Mouse (Mus musculus) liver, embryonic 15.5 days (tissue): ENCODE data around the gene Acbd6. TPM values are rescaled to one million over a fixed set of nuclear protein-coding genes. Genes with fewer than 3 reads are reported as not detected.

Experiments
- ATAC-seq: fragments of 200-750 bp; cut with Nextera tagmentation; 2 replicates; pipeline ENCODE4 v1.8.0; 2017; ENCODE audit warnings: moderate number of reproducible peaks, mild to moderate bottlenecking, moderate library complexity; ENCODE audit not compliant: insufficient read depth
- H3K27ac ChIP-seq: fragments of 300-500 bp; sonication (generic); replicated peaks from 2 replicates; pipeline ENCODE4 v1.5.1; 2015; ENCODE audit warnings: mild to moderate bottlenecking, inconsistent platforms
- H3K27me3 ChIP-seq: fragments of 300-500 bp; sonication (generic); 2 replicates; pipeline ENCODE4 v1.6.1; 2015; ENCODE audit warnings: mild to moderate bottlenecking, inconsistent platforms
- H3K36me3 ChIP-seq: fragments of 300-500 bp; sonication (generic); replicated peaks from 2 replicates; pipeline ENCODE4 v1.6.1; 2015; ENCODE audit warnings: moderate library complexity, mild to moderate bottlenecking, inconsistent platforms
- H3K4me1 ChIP-seq: fragments of 300-500 bp; sonication (generic); replicated peaks from 2 replicates; pipeline ENCODE4 v1.6.1; 2015; ENCODE audit warnings: inconsistent platforms
- H3K4me2 ChIP-seq: fragments of 300-500 bp; sonication (generic); 2 replicates; pipeline ENCODE4 v1.6.1; 2015; ENCODE audit warnings: moderate library complexity, mild to moderate bottlenecking, inconsistent platforms
- H3K4me3 ChIP-seq: fragments of 300-500 bp; sonication (generic); replicated peaks from 2 replicates; pipeline ENCODE4 v1.5.1; 2015; ENCODE audit warnings: mild to moderate bottlenecking, inconsistent platforms
- H3K9ac ChIP-seq: fragments of 300-500 bp; sonication (generic); 2 replicates; pipeline ENCODE4 v1.6.1; 2015; ENCODE audit warnings: moderate library complexity, mild to moderate bottlenecking, inconsistent platforms
- H3K9me3 ChIP-seq: fragments of 300-500 bp; sonication (generic); replicated peaks from 2 replicates; pipeline ENCODE4 v1.6.1; 2016; ENCODE audit warnings: inconsistent platforms
- WGBS: fragments of 180-500 bp; shearing (Covaris S2); methylation state at CpG from one replicate; pipeline ENCODE4 v1.1.7; 2015; ENCODE audit warnings: mixed read lengths; ENCODE audit not compliant: insufficient replicate concordance; 5-methylcytosine and 5-hydroxymethylcytosine counted together
- polyA plus RNA-seq: library from polyadenylated mRNA; unstranded; fragments of >200 nt; fragmentation: Nextera tagmentation; extraction: Ambion mirVana; gene quantifications from 2 replicates; pipeline ENCODE4 v1.2.1, GENCODE M21; 2015

Acbd6 gene
- polyA plus RNA-seq, 1 experiment from 2014 or later = 37.2 TPM

DNA sequence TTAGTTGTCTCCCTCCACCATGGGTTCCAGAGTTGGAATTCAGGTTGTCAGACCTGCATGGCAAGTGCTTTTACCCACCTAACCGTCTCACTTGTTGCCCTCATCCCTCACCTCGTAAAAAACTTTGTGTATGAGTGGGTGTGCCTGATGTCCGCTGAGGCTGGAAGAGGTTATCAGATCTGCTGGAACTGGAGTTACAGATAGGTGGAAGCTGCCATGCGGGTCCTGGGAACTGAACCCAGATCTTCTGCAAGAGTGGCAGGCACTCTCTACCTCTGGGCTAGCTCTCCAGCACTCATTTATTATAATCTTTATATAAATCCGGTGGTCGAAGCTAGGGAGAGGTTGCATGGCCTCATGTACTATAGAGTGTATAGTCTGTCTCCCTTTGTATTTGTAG, 4.3 kb downstream of the Acbd6 start:
- Histone ChIP-seq H3K27ac (no peak overlapping the region), H3K9me3 (no peaks in the 10 kb centered on the region), H3K9ac (no peak overlapping the region), H3K4me2 (0 out of 2 replicates have a peak overlapping the region, but pooled peaks have one; percentile 1), H3K27me3 (no peaks in the 10 kb centered on the region), H3K4me1 (peaks cover 43% of the 10 kb centered on the region), H3K4me3 (no peak overlapping the region), H3K36me3 (peaks cover 20% of the 10 kb centered on the region)
- ATAC-seq = no peak
- 32% methylated on average over 6 of the region's 6 CpGs for WGBS

DNA sequence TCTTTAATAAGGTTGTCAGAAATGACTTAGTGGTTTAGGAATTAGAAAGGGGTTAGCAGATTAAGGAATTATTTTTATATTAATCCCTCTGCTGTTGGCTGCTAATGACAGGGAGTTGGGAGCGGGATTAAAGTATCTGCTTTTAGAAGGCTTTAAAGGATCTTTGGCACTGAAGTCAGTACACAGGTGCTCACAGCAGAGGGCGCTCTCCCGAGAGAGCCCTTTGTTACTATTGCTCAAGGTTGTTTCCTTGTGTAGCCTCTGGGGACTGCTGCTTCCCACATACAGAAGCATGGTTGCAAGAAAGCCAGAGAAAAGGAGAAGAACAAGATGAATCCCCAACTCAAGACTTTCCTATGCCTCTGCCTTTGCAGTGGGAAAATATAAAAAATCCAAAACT, 6.8 kb downstream of the Acbd6 start:
- no peak for ATAC-seq
- 23% methylated on average over 3 of the region's 3 CpGs for WGBS

DNA sequence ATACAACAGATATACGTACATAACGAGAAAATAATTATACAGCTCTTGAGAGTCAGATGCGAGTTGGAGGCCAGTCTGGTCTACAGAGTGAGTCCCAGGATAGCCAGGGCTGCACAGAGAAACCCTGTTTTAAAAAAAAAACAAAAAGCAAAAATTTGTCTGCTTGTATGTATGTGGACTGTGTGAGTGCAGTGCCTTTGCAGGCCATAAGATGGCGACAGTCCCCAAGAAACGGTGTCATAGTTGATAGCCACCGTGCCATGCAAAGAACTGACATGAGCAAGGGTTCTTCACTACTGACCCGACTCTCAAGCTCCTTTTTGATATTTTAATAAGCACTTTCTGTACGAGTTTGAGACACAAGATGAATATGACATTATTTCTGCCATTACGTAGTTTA, 10.2 kb downstream of the Acbd6 start:
- no peak overlapping the region for H3K9ac ChIP-seq
- H3K4me1 ChIP-seq = no peaks in the 10 kb centered on the region; the same call in 1 of the 2 replicates
- H3K27me3 ChIP-seq = no peaks in the 10 kb centered on the region
- no peak overlapping the region for H3K27ac ChIP-seq
- H3K36me3 ChIP-seq = peaks cover 40% of the 10 kb centered on the region
- H3K4me2 ChIP-seq = no peak overlapping the region
- WGBS = 87% methylated on average over 9 of the region's 9 CpGs
- H3K4me3 ChIP-seq = no peak overlapping the region
- ATAC-seq = no peak
- no peaks in the 10 kb centered on the region for H3K9me3 ChIP-seq

More for the DNA sequence above, 6.8 kb downstream of the Acbd6 start:
- Histone ChIP-seq H3K9ac (no peak overlapping the region), H3K9me3 (no peaks in the 10 kb centered on the region), H3K4me2 (no peak overlapping the region), H3K36me3 (peaks cover 38% of the 10 kb centered on the region), H3K27me3 (no peaks in the 10 kb centered on the region), H3K4me3 (no peak overlapping the region), H3K4me1 (peaks cover 27% of the 10 kb centered on the region), H3K27ac (no peak overlapping the region)

DNA sequence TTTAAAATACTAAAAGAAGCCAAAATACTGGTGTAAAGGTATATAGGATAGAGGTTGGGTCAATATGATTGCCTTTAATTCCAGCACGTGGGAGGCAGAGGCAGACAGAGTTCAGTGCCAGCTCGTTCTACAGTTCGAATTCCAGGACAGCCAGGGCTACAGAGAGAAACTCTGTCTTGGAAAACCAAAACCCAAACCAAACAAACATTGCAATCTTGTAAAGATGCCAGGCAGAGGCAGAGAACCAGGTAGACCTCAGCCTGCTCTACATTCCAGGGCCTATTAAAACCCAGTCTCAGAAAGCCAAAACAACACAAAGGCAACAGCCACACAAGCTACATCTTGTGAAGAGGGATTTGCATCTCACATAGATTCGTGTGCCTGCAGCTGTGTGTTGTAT, 11.4 kb downstream of the Acbd6 start:
- Histone ChIP-seq H3K4me3 (no peak overlapping the region), H3K27ac (no peak overlapping the region), H3K4me2 (no peak overlapping the region), H3K4me1 (no peaks in the 10 kb centered on the region; the same call in 1 of the 2 replicates), H3K9ac (no peak overlapping the region), H3K36me3 (peaks cover 40% of the 10 kb centered on the region), H3K27me3 (no peaks in the 10 kb centered on the region), H3K9me3 (no peaks in the 10 kb centered on the region)
- 78% methylated on average over 4 of the region's 4 CpGs for WGBS
- no peak for ATAC-seq

DNA sequence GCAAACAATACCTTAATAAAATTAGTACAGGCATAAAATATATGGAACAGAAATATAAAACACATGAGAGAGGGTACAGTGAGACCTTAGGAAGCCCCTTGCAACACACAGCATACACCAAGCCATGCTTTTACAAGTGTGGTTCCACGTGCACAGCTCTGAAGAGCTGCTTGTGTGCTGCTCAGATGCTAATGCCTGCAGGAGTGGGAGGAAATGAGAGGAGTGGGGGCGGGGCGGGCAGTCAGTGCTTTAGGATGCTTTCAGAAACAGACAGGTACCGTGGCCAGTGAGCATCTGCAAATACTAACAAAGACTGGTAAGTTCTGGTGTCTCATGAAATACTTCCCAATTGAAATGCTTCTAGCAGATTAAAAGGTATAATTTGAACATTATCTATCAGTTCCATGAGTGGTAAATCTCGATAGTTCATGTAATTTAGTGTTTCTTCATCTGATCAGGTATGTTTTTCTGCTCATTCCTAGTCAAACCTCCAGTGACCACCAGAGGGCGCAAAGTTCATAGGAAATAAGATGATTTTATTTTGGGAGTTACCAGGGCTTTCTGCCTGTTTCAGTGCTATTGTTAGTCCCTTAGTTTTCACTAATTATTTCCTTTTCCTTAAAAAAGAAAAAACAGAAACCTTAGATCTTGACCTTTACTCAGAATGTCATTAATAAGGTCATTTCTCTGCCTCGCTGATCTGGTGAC, 17.2 kb downstream of the Acbd6 start:
- no peaks in the 10 kb centered on the region for H3K4me1 ChIP-seq
- no peak for ATAC-seq
- H3K27ac ChIP-seq = no peak overlapping the region
- H3K4me3 ChIP-seq = no peak overlapping the region
- 37% methylated on average over 7 of the region's 7 CpGs for WGBS
- no peaks in the 10 kb centered on the region for H3K9me3 ChIP-seq
- no peak overlapping the region for H3K4me2 ChIP-seq
- H3K9ac ChIP-seq = no peak overlapping the region
- no peaks in the 10 kb centered on the region for H3K27me3 ChIP-seq
- 0 out of 2 replicates have a peak, but pooled peaks cover 2% of the 10 kb centered on the region for H3K36me3 ChIP-seq

DNA sequence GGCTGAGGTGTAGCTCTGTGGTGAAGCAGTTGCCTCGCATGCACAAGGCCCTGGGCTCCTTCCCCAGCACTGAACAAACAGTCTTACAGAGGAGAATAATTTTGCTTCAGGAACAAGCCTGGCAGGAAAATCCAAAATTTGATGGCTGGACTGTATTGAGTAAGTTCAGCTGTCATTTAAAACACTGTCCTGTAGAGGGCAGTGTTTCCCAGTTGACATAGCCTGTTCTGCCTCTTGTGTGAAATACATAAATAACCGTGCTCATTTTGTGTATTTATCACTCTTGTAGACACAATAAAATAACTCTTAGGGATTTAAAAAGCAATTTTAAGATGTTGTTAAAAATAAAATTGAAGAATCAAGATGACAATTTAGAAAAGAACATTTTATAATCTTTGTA, 18.5 kb downstream of the Acbd6 start:
- 0 out of 2 replicates have a peak, but pooled peaks cover 5% of the 10 kb centered on the region for H3K36me3 ChIP-seq
- no peaks in the 10 kb centered on the region for H3K27me3 ChIP-seq
- no peak overlapping the region for H3K4me3 ChIP-seq
- H3K4me1 ChIP-seq = no peaks in the 10 kb centered on the region
- no peak overlapping the region for H3K4me2 ChIP-seq
- no peaks in the 10 kb centered on the region for H3K9me3 ChIP-seq
- ATAC-seq = no peak
- whole genome bisulfite sequencing = 23% methylated on average over 2 of the region's 2 CpGs
- no peak overlapping the region for H3K27ac ChIP-seq
- no peak overlapping the region for H3K9ac ChIP-seq

DNA sequence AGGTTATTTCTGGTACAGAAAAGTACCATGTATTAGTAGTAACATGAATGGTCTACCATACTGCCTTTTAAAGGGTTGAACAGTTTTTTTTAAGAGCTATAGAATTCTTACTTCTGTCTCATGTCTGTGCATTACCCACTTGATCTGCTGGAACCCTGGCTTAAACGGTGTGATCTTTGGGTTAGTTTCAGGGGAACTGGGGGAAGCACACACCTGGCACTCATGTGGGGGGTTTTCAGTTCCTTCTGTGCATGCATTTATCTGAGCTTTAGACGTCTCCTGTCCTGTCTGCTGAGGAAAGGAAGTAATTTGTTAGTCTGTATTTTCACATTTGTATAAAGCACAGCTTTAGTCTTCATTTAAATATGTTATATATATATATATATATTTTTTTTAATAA, 19.4 kb downstream of the Acbd6 start:
- Histone ChIP-seq H3K9ac (no peak overlapping the region), H3K4me2 (no peak overlapping the region), H3K27ac (no peak overlapping the region), H3K9me3 (no peaks in the 10 kb centered on the region), H3K4me1 (no peaks in the 10 kb centered on the region), H3K36me3 (0 out of 2 replicates have a peak, but pooled peaks cover 5% of the 10 kb centered on the region), H3K4me3 (no peak overlapping the region), H3K27me3 (no peaks in the 10 kb centered on the region)
- no peak for ATAC-seq
- WGBS = 64% methylated on average over 2 of the region's 2 CpGs

DNA sequence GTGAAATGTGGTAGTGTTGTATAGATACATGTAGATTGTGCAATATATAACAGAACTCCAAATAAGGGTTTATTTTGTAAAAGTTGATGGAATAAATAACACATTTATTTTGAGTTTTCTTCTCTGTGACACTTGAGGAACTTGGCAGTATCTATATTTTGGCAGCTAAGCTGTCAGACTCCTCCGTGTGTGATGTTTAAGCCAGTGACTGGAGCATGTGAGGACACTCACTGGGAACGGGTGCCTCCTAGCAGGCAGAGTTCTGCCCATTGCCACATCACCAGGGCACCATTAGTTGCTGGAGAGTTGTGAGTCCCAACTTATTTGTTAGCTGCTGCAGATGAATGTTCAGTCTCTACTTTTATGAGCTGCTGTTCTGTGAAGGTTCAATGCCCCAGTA, 30.0 kb downstream of the Acbd6 start:
- Histone ChIP-seq H3K27ac (no peak overlapping the region), H3K4me1 (no peaks in the 10 kb centered on the region), H3K9ac (no peak overlapping the region), H3K36me3 (peaks cover 4% of the 10 kb centered on the region; the same call in 1 of the 2 replicates), H3K27me3 (no peaks in the 10 kb centered on the region), H3K4me2 (no peak overlapping the region), H3K4me3 (no peak overlapping the region), H3K9me3 (no peaks in the 10 kb centered on the region)
- no peak for ATAC-seq
- WGBS = 75% methylated on average over 2 of the region's 2 CpGs

DNA sequence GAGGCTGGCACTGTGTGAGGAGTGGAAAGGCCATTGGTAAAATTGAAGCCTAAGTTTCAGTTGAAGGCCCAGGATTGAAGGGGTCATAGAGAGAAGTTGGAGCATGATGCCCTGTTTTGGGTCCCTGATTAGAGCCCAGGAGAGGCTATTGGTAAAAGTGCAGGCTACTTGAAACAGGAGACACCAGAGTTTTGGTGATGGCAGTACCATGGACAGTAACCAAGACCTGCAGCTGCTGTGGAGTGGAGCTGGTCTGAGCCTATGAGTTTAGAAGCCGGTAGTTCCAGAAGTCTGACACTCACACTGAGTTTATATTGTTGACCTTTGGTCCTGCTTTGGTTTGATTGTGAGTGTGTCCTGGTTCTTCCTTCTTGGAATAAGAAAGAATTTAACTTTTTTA, 36.2 kb downstream of the Acbd6 start:
- Histone ChIP-seq H3K4me3 (no peak overlapping the region), H3K36me3 (no peaks in the 10 kb centered on the region), H3K4me2 (no peak overlapping the region), H3K27ac (no peak overlapping the region), H3K9ac (no peak overlapping the region), H3K27me3 (no peaks in the 10 kb centered on the region), H3K9me3 (no peaks in the 10 kb centered on the region), H3K4me1 (no peaks in the 10 kb centered on the region)
- no peak for ATAC-seq
- 51% methylated on average over 1 of the region's 1 CpGs for WGBS

DNA sequence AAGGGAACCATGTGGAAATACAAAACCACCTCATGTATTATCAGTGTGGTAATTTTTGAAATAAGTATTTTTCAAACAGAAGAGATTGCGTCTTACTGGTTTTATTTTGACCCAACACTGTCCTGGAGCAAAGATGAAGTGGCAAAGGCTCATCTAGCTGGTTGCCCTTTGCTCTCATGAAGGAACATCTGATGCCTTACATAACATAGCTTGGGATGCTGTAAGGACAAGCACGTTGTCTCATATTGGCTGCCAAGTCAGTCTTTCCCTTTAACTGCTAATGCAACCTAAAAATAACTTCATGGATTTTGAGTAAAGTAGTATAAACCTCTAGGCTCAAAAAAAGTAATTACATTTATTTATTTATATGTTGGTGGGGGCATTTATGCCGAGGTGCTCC, 38.7 kb downstream of the Acbd6 start:
- Histone ChIP-seq H3K27me3 (no peaks in the 10 kb centered on the region), H3K27ac (no peak overlapping the region), H3K4me1 (no peaks in the 10 kb centered on the region), H3K36me3 (no peaks in the 10 kb centered on the region), H3K4me2 (no peak overlapping the region), H3K9me3 (no peaks in the 10 kb centered on the region), H3K4me3 (no peak overlapping the region), H3K9ac (no peak overlapping the region)
- no peak for ATAC-seq
- WGBS = 73% methylated on average over 3 of the region's 3 CpGs

DNA sequence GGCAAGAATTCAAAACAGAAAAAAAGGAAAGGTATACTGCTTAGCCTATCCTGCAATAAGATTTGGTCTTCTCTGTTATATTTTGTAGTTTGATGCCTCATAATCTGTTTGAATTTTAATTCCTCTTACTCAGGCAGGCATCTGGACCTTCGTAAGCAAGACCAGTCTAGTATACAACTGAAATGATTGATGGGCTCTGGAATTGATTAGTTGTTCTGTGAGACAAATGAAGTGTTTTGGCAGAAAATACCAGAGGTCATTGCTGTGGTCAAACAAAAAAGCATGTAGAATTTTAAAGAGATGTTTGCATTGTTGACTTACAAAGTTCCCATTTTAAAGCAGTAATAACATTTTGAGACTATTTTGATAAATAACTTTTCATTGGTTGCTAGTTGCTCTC, 46.8 kb downstream of the Acbd6 start:
- Histone ChIP-seq H3K9ac (no peak overlapping the region), H3K4me2 (no peak overlapping the region), H3K4me3 (no peak overlapping the region), H3K4me1 (no peaks in the 10 kb centered on the region), H3K27me3 (no peaks in the 10 kb centered on the region), H3K27ac (no peak overlapping the region), H3K36me3 (no peaks in the 10 kb centered on the region), H3K9me3 (no peaks in the 10 kb centered on the region)
- whole genome bisulfite sequencing = 77% methylated on average over 1 of the region's 1 CpGs
- no peak for ATAC-seq
